Mouse (Mus musculus) lung, embryonic 14.5 days (tissue): ENCODE data around the gene Mfsd10. TPM values are rescaled to one million over a fixed set of nuclear protein-coding genes. Genes with fewer than 3 reads are reported as not detected.

ENCODE experiments used
- ATAC-seq: fragments of 200-750 bp; cut with Nextera tagmentation; 2 replicates; pipeline ENCODE4 v1.8.0; 2017; ENCODE audit warnings: mild to moderate bottlenecking, moderate TSS enrichment, moderate library complexity; ENCODE audit not compliant: insufficient read depth
- DNase-seq: peaks from one replicate; pipeline ENCODE4 v3.0.0-alpha.2; 2015
- H3K27ac ChIP-seq: fragments of 300-500 bp; sonication (generic); 2 replicates; pipeline ENCODE4 v1.5.1; 2014; ENCODE audit warnings: low read depth, mild to moderate bottlenecking, moderate library complexity
- H3K27me3 ChIP-seq: fragments of 300-500 bp; sonication (generic); 2 replicates; pipeline ENCODE4 v1.6.1; 2014; ENCODE audit warnings: low read length, control low read depth; ENCODE audit not compliant: insufficient read depth
- H3K36me3 ChIP-seq: fragments of 300-500 bp; sonication (generic); 2 replicates; pipeline ENCODE4 v1.6.1; 2014; ENCODE audit warnings: control low read depth; ENCODE audit not compliant: insufficient read depth
- H3K4me1 ChIP-seq: fragments of 300-500 bp; sonication (generic); 2 replicates; pipeline ENCODE4 v1.6.1; 2014; ENCODE audit warnings: antibody characterized with exemption, control low read depth; ENCODE audit not compliant: insufficient read depth
- H3K4me2 ChIP-seq: fragments of 300-500 bp; sonication (generic); 2 replicates; pipeline ENCODE4 v1.6.1; 2014; ENCODE audit warnings: mild to moderate bottlenecking
- H3K4me3 ChIP-seq: fragments of 300-500 bp; sonication (generic); 2 replicates; pipeline ENCODE4 v1.5.1; 2014; ENCODE audit warnings: low read depth, low read length
- H3K9ac ChIP-seq: fragments of 300-500 bp; sonication (generic); 2 replicates; pipeline ENCODE4 v1.6.1; 2014
- H3K9me3 ChIP-seq: fragments of 300-500 bp; sonication (generic); 2 replicates; pipeline ENCODE4 v1.6.1; 2016; ENCODE audit warnings: low read depth, low read length, control low read depth
- CTCF ChIP-seq: IDR thresholded peaks from 2 replicates; pipeline ENCODE4 v1.5.1; 2016; ENCODE audit warnings: antibody characterized with exemption, low read depth
- WGBS: fragments of 180-500 bp; shearing (Covaris S2); extraction: QIAGEN DNeasy Blood & Tissue Kit; methylation state at CpG from one replicate; pipeline ENCODE4 v1.1.7; 2014; 5-methylcytosine and 5-hydroxymethylcytosine counted together
- polyA plus RNA-seq: library from polyadenylated mRNA; unstranded; fragments of >200 nt; fragmentation: Nextera tagmentation; extraction: Ambion mirVana; gene quantifications from 2 replicates; pipeline ENCODE4 v1.2.1, GENCODE M21; 2014

Mfsd10 gene
- polyA plus RNA-seq, 1 experiment from 2014 or later, result 128 TPM

DNA sequence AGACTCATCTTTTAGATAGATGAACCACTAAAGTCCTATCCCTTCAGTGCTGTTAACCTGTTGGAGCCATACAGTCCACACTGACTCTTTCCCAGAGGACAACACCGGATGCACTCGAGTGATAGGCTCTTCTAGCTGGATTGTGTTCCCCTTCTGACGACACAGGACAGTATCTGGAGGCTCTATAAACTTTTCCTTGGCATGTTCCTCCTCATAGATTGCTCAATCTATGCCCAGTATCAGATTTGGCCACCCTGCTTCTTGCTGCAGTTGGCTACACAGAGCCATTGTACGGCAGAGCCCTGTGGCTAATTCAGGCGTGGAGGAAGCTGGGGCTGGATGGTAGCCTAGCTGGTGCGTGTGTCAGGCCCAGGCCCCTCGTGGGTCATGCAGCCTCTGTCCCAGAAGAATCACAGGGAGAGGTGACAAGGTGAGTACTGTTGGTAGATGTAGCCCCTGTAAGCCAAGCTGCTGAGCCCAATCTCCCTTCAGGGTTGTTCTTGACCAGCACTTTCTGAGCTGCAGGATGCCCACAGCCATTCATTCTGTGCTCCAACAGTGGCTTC is 662 bp upstream of the Mfsd10 start:
- 0 out of 2 replicates have a peak overlapping the region, but pooled peaks have one; percentile 14 for H3K27ac ChIP-seq

GRCm38 (mm10) chr5:34635665-34636192 is 1.3 kb downstream of the Mfsd10 start:
- Histone ChIP-seq H3K36me3 (peaks cover 79% of the 10 kb centered on the region), H3K4me1 (peaks cover 6% of the 10 kb centered on the region; the same call in 1 of the 2 replicates), H3K27ac (no peak overlapping the region; the same call in 1 of the 2 replicates), H3K4me3 (peak overlapping the region; percentile 67), H3K9me3 (no peaks in the 10 kb centered on the region), H3K27me3 (no peaks in the 10 kb centered on the region), H3K4me2 (peak overlapping the region; percentile 96), H3K9ac (peak overlapping the region; percentile 76)
- ATAC-seq (no peak), DNase-seq (peak; percentile 4)
- TF ChIP-seq CTCF, result no peak
- WGBS, result 56% methylated on average over 10 of the region's 10 CpGs

More for the DNA sequence above, 662 bp upstream of the Mfsd10 start:
- Histone ChIP-seq H3K36me3 (peaks cover 74% of the 10 kb centered on the region), H3K9me3 (no peaks in the 10 kb centered on the region), H3K4me3 (peak overlapping the region; percentile 67), H3K27me3 (no peaks in the 10 kb centered on the region), H3K4me1 (peaks cover 6% of the 10 kb centered on the region; the same call in 1 of the 2 replicates), H3K4me2 (peak overlapping the region; percentile 96), H3K9ac (peak overlapping the region; percentile 76)
- ATAC-seq (no peak), DNase-seq (no peak)
- whole genome bisulfite sequencing, result 73% methylated on average over 7 of the region's 7 CpGs
- no peak for TF ChIP-seq CTCF

DNA sequence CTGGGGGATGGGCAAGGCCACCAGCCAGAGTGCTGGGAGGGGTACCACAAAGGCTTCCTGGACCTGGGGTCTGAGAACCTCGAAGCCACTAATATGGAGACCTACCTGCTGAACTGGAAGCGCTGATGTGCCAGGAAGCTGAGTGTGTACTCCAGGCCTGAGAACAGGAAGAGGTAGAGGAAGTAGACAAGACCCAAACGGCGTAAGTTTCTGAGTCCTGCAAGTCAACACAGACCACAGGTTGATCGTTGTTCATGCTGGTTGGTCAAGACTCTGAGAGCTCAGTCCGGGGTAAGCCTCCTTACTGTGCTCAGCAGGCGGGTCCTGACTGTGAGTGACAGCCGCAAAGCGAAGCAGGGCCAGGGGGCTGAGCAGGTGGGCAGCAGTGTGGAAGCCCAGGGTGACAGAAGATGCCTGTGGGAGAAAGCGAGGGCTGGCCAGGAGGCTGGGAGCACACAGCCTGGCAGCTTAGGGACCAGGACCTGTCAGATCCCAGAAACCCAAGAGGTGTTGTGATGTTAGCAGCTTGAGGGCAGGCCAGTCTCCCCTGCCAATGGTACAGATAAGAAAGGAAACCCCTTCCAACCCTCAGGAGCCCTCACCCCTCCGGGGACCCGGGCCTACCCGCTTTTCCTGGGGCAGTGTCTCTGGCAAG is 2.1 kb downstream of the Mfsd10 start:
- H3K4me1 ChIP-seq, result peaks cover 6% of the 10 kb centered on the region; the same call in 1 of the 2 replicates
- ATAC-seq, result no peak
- no peak overlapping the region; the same call in 1 of the 2 replicates for H3K9ac ChIP-seq
- TF ChIP-seq CTCF, result no peak
- H3K27ac ChIP-seq, result no peak overlapping the region
- no peak overlapping the region for H3K4me3 ChIP-seq
- peaks cover 79% of the 10 kb centered on the region for H3K36me3 ChIP-seq
- H3K9me3 ChIP-seq, result no peaks in the 10 kb centered on the region
- H3K4me2 ChIP-seq, result peak overlapping the region; percentile 96; the same call in 1 of the 2 replicates
- H3K27me3 ChIP-seq, result no peaks in the 10 kb centered on the region
- 82% methylated on average over 13 of the region's 13 CpGs for WGBS
- DNase-seq, result no peak

DNA sequence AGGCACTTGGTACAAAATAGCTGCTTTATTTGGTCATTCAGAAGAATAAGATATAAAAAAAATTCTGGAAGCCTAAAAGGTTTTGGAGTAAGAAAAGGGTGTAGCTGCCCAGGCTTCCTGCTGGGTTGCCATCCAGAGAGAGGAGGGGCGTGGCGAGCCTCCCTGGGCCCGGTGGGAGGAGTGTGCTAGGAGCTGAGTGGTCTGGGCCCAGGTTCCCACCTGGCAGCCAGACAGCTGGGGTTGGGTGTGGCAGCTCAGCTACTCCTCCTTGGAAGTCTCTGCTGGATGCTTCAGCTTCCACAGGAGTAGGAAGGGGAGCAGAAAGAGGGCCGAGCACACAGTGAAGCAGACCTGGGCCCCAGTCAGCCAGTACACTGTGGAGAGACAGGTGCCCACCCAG is 3.4 kb downstream of the Mfsd10 start:
- TF ChIP-seq CTCF, result no peak
- Histone ChIP-seq H3K4me2 (no peak overlapping the region), H3K27ac (no peak overlapping the region), H3K4me3 (no peak overlapping the region), H3K4me1 (peaks cover 6% of the 10 kb centered on the region; the same call in 1 of the 2 replicates), H3K27me3 (no peaks in the 10 kb centered on the region), H3K9ac (no peak overlapping the region), H3K9me3 (no peaks in the 10 kb centered on the region), H3K36me3 (peaks cover 80% of the 10 kb centered on the region)
- WGBS, result 58% methylated on average over 4 of the region's 4 CpGs
- no peak for ATAC-seq
- peak; percentile 8 for DNase-seq

DNA sequence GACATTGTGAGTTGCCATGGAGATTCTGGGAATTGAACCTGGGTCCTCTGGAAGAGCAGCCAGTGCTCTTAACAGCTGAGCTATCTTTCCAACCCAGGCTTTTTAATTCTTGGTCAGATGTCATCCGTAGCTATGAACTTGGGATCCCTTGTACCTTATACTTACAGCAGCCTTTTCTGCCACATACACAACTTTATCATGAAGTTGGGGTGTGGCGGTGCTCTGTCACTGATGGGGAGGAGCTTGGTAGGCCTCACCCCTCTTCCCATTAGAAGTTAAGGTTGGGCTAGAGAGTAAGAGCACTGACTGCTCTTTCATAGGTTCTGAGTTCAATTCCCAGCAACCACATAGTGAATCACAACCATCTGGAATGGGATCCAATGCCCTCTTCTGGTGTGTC is 4.0 kb downstream of the Mfsd10 start:
- H3K36me3 ChIP-seq, result peaks cover 80% of the 10 kb centered on the region
- no peak for ATAC-seq
- WGBS, result 84% methylated on average over 2 of the region's 2 CpGs

GRCm38 (mm10) chr5:34609966-34610365 is 27.0 kb downstream of the Mfsd10 start:
- H3K4me1 ChIP-seq, result no peaks in the 10 kb centered on the region
- DNase-seq (no peak), ATAC-seq (no peak)
- WGBS, result 94% methylated on average over 4 of the region's 4 CpGs
- no peak for TF ChIP-seq CTCF
- no peak overlapping the region for H3K27ac ChIP-seq
- no peak overlapping the region for H3K4me3 ChIP-seq
- no peak overlapping the region for H3K9ac ChIP-seq
- H3K36me3 ChIP-seq, result peaks cover 81% of the 10 kb centered on the region
- H3K9me3 ChIP-seq, result no peaks in the 10 kb centered on the region
- H3K27me3 ChIP-seq, result no peaks in the 10 kb centered on the region
- no peak overlapping the region for H3K4me2 ChIP-seq

More for the DNA sequence above, 4.0 kb downstream of the Mfsd10 start:
- DNase-seq, result no peak
- H3K4me3 ChIP-seq, result no peak overlapping the region
- TF ChIP-seq CTCF, result no peak
- no peak overlapping the region for H3K4me2 ChIP-seq
- no peaks in the 10 kb centered on the region for H3K27me3 ChIP-seq
- no peak overlapping the region for H3K9ac ChIP-seq
- peaks cover 6% of the 10 kb centered on the region; the same call in 1 of the 2 replicates for H3K4me1 ChIP-seq
- H3K9me3 ChIP-seq, result no peaks in the 10 kb centered on the region
- no peak overlapping the region for H3K27ac ChIP-seq

- H3K9me3 ChIP-seq, result no peaks in the 10 kb centered on the region
- no peaks in the 10 kb centered on the region for H3K4me1 ChIP-seq
- no peak for ATAC-seq
- peaks cover 70% of the 10 kb centered on the region for H3K36me3 ChIP-seq
- no peak overlapping the region for H3K9ac ChIP-seq
- no peak overlapping the region for H3K27ac ChIP-seq
- no peak for TF ChIP-seq CTCF
- no peak overlapping the region for H3K4me3 ChIP-seq
- WGBS, result 77% methylated on average over 3 of the region's 3 CpGs
- H3K4me2 ChIP-seq, result no peak overlapping the region
- no peak for DNase-seq
- no peaks in the 10 kb centered on the region for H3K27me3 ChIP-seq
Observed at GRCm38 (mm10) chr5:34608226-34608625, 28.8 kb downstream of the Mfsd10 start.
